Mouse (Mus musculus): ENCODE results near the gene Itga3. TPM values are rescaled to one million over a fixed set of nuclear protein-coding genes. Genes with fewer than 3 reads are reported as not detected.

Itga3 gene
- polyA plus RNA-seq, 1 experiment from 2014 or later, result 2.4 TPM

- ATAC-seq, result no peak
- WGBS, result 81% methylated on average over 16 of the region's 16 CpGs
- Histone ChIP-seq H3K9ac (no peak overlapping the region), H3K27ac (no peak overlapping the region), H3K4me1 (no peaks in the 10 kb centered on the region), H3K4me3 (no peak overlapping the region), H3K27me3 (no peaks in the 10 kb centered on the region), H3K9me3 (replicated peaks) (no peaks in the 10 kb centered on the region), H3K4me2 (no peak overlapping the region), H3K36me3 (ENCODE audit: poor library complexity, severe bottlenecking) (no peaks in the 10 kb centered on the region)
These were observed 12.5 kb upstream of the Itga3 start for GRCm38 (mm10) chr11:95088857-95089779.

DNA sequence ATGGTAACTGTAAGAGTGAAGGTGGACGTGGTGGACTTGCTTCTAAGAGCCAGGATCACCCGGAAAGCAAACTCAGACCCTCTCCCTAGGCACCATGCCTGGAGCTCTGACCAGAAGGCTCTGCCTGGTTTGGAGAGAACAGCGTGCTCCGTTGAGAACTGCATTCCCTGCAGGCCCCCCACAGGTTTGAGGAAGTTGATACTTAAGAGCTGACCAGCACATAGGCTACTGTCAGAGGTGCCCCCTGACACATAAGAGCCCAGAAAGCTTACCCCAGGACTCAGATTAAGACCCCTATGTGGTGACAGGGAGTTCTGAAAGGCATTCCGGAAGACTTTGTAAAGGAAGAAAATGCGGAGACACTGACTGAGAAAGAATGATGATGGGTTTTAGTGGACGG, 11.7 kb upstream of the Itga3 start:
- no peaks in the 10 kb centered on the region for H3K9me3 ChIP-seq (replicated peaks)
- 63% methylated on average over 7 of the region's 7 CpGs for WGBS
- H3K27me3 ChIP-seq, result no peaks in the 10 kb centered on the region
- H3K4me2 ChIP-seq, result no peak overlapping the region
- H3K4me3 ChIP-seq, result no peak overlapping the region
- no peak overlapping the region for H3K27ac ChIP-seq
- ATAC-seq, result no peak
- no peak overlapping the region for H3K9ac ChIP-seq
- H3K4me1 ChIP-seq, result no peaks in the 10 kb centered on the region
- no peaks in the 10 kb centered on the region for H3K36me3 ChIP-seq (ENCODE audit: poor library complexity, severe bottlenecking)

- 76% methylated on average over 17 of the region's 17 CpGs for WGBS
- Histone ChIP-seq H3K9me3 (replicated peaks) (no peaks in the 10 kb centered on the region), H3K9ac (no peak overlapping the region), H3K27me3 (no peaks in the 10 kb centered on the region), H3K36me3 (ENCODE audit: poor library complexity, severe bottlenecking) (no peaks in the 10 kb centered on the region), H3K4me2 (no peak overlapping the region), H3K4me3 (no peak overlapping the region), H3K4me1 (no peaks in the 10 kb centered on the region), H3K27ac (no peak overlapping the region)
- no peak for ATAC-seq
These were observed 11.0 kb upstream of the Itga3 start for GRCm38 (mm10) chr11:95087301-95088228.

GRCm38 (mm10) chr11:95086229-95086628, 9.6 kb upstream of the Itga3 start:
- Histone ChIP-seq H3K4me1 (no peaks in the 10 kb centered on the region), H3K4me3 (no peak overlapping the region), H3K27me3 (no peaks in the 10 kb centered on the region), H3K9ac (no peak overlapping the region), H3K36me3 (ENCODE audit: poor library complexity, severe bottlenecking) (no peaks in the 10 kb centered on the region), H3K27ac (no peak overlapping the region), H3K4me2 (no peak overlapping the region), H3K9me3 (replicated peaks) (no peaks in the 10 kb centered on the region)
- WGBS, result 52% methylated on average over 5 of the region's 5 CpGs
- ATAC-seq, result no peak

DNA sequence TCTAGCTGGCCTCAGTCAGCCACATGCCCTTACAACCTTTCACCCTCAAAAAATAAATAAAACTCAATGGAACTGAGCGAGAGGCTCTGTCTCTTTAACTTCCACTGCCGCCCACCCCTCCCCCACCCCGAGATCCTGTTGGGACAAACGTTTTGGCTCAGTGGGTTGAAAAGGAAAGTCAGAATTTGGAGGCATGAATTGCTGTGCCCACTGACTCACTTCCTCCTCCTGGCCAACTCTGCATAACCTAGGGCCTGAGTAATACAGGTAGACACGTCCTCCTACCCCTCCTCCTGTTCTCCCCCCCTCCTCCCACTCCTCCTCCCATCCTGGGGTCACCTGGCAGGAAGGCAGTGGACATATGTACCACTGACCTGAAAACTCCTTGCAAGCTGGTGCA, 9.1 kb upstream of the Itga3 start:
- no peaks in the 10 kb centered on the region for H3K27me3 ChIP-seq
- H3K36me3 ChIP-seq (ENCODE audit: poor library complexity, severe bottlenecking), result no peaks in the 10 kb centered on the region
- H3K4me3 ChIP-seq, result no peak overlapping the region
- H3K4me2 ChIP-seq, result no peak overlapping the region
- H3K9ac ChIP-seq, result no peak overlapping the region
- WGBS, result 19% methylated on average over 5 of the region's 5 CpGs
- H3K9me3 ChIP-seq (replicated peaks), result no peaks in the 10 kb centered on the region
- H3K27ac ChIP-seq, result no peak overlapping the region
- no peaks in the 10 kb centered on the region for H3K4me1 ChIP-seq
- ATAC-seq, result no peak

- Histone ChIP-seq H3K27me3 (0 out of 2 replicates have a peak, but pooled peaks cover 5% of the 10 kb centered on the region), H3K4me1 (no peaks in the 10 kb centered on the region), H3K4me2 (no peak overlapping the region), H3K27ac (no peak overlapping the region), H3K9me3 (replicated peaks) (no peaks in the 10 kb centered on the region), H3K4me3 (no peak overlapping the region), H3K36me3 (ENCODE audit: poor library complexity, severe bottlenecking) (no peaks in the 10 kb centered on the region), H3K9ac (no peak overlapping the region)
- 30% methylated on average over 5 of the region's 5 CpGs for WGBS
- ATAC-seq, result no peak
These were observed 8.3 kb upstream of the Itga3 start for GRCm38 (mm10) chr11:95084811-95085382.

DNA sequence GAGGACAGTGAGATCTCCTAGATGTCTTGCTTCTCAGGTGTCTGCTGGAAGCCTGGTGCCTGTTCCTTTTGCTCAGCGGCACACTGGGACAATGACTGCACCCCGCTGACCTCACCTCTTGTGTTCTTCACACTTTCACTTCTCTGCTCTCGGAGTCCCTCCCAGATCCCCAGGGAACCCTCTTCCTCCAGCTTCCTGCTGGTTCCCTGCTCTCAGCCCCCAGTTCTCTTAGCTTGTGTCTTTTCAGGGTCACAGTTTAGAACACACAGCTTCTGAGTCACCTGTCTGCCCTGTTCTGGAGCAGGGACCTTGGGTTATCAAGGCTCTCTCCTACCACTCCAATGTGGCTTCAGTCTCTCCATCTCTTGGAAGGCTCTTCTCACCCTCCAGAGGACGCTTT, 7.6 kb upstream of the Itga3 start:
- 38% methylated on average over 4 of the region's 4 CpGs for WGBS

GRCm38 (mm10) chr11:95082896-95083295, 6.3 kb upstream of the Itga3 start:
- H3K4me3 ChIP-seq, result no peak overlapping the region
- H3K36me3 ChIP-seq (ENCODE audit: poor library complexity, severe bottlenecking), result no peaks in the 10 kb centered on the region
- no peak overlapping the region for H3K27ac ChIP-seq
- 92% methylated on average over 7 of the region's 7 CpGs for WGBS
- ATAC-seq, result no peak
- peaks cover 24% of the 10 kb centered on the region for H3K27me3 ChIP-seq
- no peaks in the 10 kb centered on the region for H3K4me1 ChIP-seq
- H3K9me3 ChIP-seq (replicated peaks), result no peaks in the 10 kb centered on the region
- H3K4me2 ChIP-seq, result no peak overlapping the region
- H3K9ac ChIP-seq, result no peak overlapping the region

More for the DNA sequence above, 7.6 kb upstream of the Itga3 start:
- no peak overlapping the region for H3K4me2 ChIP-seq
- no peak overlapping the region for H3K27ac ChIP-seq
- H3K27me3 ChIP-seq, result peaks cover 11% of the 10 kb centered on the region
- H3K4me1 ChIP-seq, result no peaks in the 10 kb centered on the region
- no peak overlapping the region for H3K9ac ChIP-seq
- no peak for ATAC-seq
- H3K4me3 ChIP-seq, result no peak overlapping the region
- H3K9me3 ChIP-seq (replicated peaks), result no peaks in the 10 kb centered on the region
- H3K36me3 ChIP-seq (ENCODE audit: poor library complexity, severe bottlenecking), result no peaks in the 10 kb centered on the region

- H3K27ac ChIP-seq, result no peak overlapping the region
- H3K9ac ChIP-seq, result no peak overlapping the region
- H3K9me3 ChIP-seq (replicated peaks), result no peaks in the 10 kb centered on the region
- peaks cover 39% of the 10 kb centered on the region for H3K27me3 ChIP-seq
- no peak overlapping the region for H3K4me2 ChIP-seq
- no peak for ATAC-seq
- WGBS, result 89% methylated on average over 6 of the region's 6 CpGs
- H3K4me3 ChIP-seq, result no peak overlapping the region
- H3K36me3 ChIP-seq (ENCODE audit: poor library complexity, severe bottlenecking), result no peaks in the 10 kb centered on the region
- peaks cover 9% of the 10 kb centered on the region for H3K4me1 ChIP-seq
These were observed 4.2 kb upstream of the Itga3 start for GRCm38 (mm10) chr11:95080783-95081182.

DNA sequence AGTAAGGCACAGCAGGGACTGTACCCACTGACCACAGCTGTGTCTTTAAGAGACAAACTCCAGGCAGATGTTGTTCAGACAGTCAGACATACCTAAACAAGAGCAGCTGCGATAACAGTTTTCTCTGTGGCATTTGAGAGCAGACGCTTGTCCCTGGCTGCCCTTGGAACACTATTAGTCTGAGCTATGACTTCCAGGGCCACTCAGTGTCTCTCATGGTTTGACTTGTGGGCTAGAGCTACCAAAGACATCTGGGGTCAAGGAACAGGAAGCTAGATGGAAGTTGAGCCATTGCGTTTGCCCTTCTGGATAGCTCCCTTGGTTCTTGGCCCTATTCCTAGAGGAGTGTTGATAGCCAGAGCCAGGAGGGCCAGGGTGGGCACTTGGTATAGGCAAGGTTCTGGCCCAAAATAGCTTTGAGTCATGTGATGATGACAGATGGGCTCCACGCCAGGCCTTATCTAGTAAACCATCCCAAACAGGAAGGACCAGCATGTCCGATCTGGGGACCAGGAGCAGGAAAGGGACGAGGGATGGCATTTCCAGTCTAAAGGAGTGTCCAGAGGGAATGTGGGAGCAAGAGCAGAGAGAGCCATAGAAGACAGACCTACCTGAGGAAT, 2.8 kb upstream of the Itga3 start:
- ATAC-seq, result no peak
- H3K4me2 ChIP-seq, result no peak overlapping the region
- no peak overlapping the region for H3K9ac ChIP-seq
- H3K4me1 ChIP-seq, result peaks cover 17% of the 10 kb centered on the region
- H3K27me3 ChIP-seq, result peaks cover 52% of the 10 kb centered on the region
- H3K9me3 ChIP-seq (replicated peaks), result no peaks in the 10 kb centered on the region
- H3K27ac ChIP-seq, result no peak overlapping the region
- 91% methylated on average over 6 of the region's 6 CpGs for WGBS
- no peaks in the 10 kb centered on the region for H3K36me3 ChIP-seq (ENCODE audit: poor library complexity, severe bottlenecking)
- no peak overlapping the region for H3K4me3 ChIP-seq

GRCm38 (mm10) chr11:95077956-95078355, 1.4 kb upstream of the Itga3 start:
- WGBS, result 71% methylated on average over 7 of the region's 7 CpGs
- Histone ChIP-seq H3K36me3 (ENCODE audit: poor library complexity, severe bottlenecking) (no peaks in the 10 kb centered on the region), H3K4me3 (no peak overlapping the region), H3K27ac (no peak overlapping the region), H3K4me1 (peaks cover 17% of the 10 kb centered on the region), H3K9ac (no peak overlapping the region), H3K27me3 (peaks cover 62% of the 10 kb centered on the region), H3K4me2 (no peak overlapping the region), H3K9me3 (replicated peaks) (no peaks in the 10 kb centered on the region)
- no peak for ATAC-seq
